Mouse (Mus musculus) lung, postnatal 36 days (tissue): Measurements from ENCODE around the gene Lin9.
"Not testable (repeated sequence)": the region's sequence is repeated elsewhere in the genome, so short reads cannot be mapped to it uniquely, and the experiment has no call there.

ENCODE experiments used
- DNase-seq: peaks from one replicate; pipeline ENCODE4 v3.0.0; 2022; ENCODE audit warnings: mixed read lengths

The Lin9 gene

GRCm38 (mm10) chr1:180641137-180641517 lies at the start of gene Lin9:
TSS of gene Lin9 (plus strand) at chr1:180641150.
- DNase-seq: peak; percentile 93

GRCm38 (mm10) chr1:180600578-180600977 lies 40.4 kb upstream of the Lin9 start:
- no peak for DNase-seq

GRCm38 (mm10) chr1:180601806-180602205 lies 39.1 kb upstream of the Lin9 start:
- DNase-seq: peak; percentile 58

GRCm38 (mm10) chr1:180604579-180604978 lies 36.4 kb upstream of the Lin9 start:
- no peak for DNase-seq

GRCm38 (mm10) chr1:180606106-180606505 lies 34.8 kb upstream of the Lin9 start:
- no peak for DNase-seq

DNA sequence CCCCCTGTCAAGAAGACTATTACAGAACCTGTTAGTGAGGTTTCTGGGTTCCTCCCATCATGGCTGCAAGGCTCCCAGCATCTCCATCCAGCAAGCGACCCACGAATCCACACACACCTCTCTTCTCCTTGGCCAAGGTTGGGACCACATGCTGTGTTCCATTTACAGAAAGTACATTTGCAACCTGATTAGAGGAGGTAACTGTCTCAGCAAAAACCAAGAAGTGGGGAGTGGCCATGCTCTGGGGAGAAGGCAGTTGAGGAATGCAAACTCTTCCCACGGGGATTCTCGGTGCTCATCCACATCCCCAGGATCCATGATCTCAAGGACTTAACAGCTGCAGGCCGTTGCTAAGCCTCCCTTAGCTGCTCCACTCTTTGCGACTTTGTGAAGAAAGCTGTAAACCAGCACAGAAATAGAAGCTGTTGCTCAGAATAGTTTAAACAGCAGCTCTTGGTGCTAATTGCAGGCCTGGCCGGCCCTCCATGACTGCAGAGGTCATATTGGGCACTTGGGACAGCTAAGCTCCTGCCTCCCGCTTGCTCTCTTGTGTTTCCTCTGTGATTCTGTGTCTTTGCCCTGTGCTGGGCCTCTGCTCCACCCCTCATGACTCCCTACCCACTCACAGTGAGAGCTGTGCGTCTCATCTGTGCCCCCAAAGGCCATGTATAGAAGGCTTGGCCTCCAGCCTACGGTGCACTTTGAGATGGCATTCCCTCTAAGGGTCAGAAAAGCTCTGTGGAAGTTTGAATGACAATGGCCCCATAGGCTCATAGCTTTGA lies 34.0 kb upstream of the Lin9 start:
- DNase-seq: no peak

DNA sequence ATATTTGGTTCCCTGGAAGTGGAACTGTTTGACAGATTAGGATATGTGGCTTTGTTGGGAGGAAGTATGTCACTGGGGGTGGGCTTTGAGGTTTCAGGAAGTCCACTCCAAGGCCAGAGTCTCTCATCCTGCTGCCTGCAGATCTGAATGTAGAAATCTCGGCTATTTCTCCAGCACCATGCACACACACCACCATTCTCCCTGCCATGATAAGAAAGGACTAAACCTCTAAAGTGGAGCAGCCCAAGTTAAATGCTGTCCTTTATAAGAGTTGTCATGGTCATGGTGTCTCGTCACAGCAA lies 33.4 kb upstream of the Lin9 start:
- no peak for DNase-seq

GRCm38 (mm10) chr1:180611842-180612241 lies 29.1 kb upstream of the Lin9 start:
- not testable (repeated sequence) for DNase-seq

- DNase-seq: no peak
Measured at GRCm38 (mm10) chr1:180616762-180617161, 24.2 kb upstream of the Lin9 start.

DNA sequence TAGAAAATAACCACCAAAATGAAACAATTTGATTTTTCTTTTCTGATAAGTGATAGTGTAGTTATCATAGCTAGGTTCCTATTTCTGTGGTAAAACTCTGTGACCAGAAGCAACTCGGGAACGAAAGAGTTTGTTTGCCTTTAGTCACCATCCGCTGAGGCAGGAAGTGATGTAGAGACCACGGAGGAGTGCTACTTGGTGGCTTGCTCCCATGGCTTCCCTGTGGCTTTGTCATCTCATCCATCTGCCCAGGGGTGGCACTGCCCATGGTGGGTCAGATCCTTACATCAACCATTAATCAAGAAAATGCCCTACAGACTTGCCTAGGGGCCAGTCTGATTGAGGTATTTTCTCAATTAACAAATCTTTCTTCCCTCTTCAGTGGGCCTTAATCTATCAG lies 18.6 kb upstream of the Lin9 start:
- DNase-seq: no peak

GRCm38 (mm10) chr1:180623911-180624310 lies 17.0 kb upstream of the Lin9 start:
- DNase-seq: peak; percentile 26

DNA sequence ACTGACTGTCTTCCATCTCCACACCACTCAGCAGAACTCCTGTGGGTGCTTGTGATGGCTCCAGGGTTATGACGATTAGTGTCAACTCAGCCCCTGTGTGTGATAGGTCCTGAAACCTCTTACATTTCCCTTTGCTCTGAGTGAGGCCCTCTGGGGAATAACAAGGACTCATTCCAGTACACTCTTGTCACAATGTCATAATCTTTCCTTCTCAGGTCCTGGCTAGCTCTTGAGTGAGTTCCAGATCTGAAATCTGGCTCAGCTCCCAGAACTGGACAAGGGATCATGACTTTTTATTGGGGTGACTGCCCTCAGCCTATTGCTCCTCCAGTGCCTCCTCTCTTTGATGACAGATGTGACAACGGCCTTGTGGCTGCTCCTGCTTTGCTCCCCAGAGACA lies 14.8 kb upstream of the Lin9 start:
- DNase-seq: peak; percentile 77

GRCm38 (mm10) chr1:180637796-180638195 lies 3.2 kb upstream of the Lin9 start:
- DNase-seq: not testable (repeated sequence)

- no peak for DNase-seq
Measured at GRCm38 (mm10) chr1:180639416-180640401, 1.2 kb upstream of the Lin9 start.

DNA sequence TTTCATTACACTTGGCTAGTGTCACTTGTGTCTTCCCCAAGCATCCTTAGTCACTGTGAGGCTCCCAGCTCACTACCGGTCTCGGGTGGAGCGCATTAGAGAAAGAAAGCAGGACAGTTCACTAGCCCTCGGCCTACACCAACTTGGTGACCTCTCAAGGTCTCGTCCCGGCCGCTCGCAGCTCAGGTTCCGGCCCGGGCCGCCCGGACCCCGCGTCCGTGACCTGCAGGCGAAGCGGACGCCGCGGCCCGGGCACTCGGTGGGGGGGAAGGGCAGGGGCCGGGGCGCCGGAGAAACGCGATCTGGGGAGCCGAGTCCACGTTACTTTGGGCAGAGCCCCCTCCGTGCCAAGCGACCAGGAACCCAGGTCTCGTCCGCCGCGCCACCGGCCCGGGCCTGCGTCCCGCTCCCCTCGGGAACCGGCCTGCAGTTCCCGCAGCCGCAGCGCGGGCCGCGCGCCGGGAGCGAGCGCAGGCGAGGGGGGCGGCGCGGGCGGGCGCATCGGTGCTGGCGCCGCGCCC lies 285 bp upstream of the Lin9 start:
- peak; percentile 14 for DNase-seq

DNA sequence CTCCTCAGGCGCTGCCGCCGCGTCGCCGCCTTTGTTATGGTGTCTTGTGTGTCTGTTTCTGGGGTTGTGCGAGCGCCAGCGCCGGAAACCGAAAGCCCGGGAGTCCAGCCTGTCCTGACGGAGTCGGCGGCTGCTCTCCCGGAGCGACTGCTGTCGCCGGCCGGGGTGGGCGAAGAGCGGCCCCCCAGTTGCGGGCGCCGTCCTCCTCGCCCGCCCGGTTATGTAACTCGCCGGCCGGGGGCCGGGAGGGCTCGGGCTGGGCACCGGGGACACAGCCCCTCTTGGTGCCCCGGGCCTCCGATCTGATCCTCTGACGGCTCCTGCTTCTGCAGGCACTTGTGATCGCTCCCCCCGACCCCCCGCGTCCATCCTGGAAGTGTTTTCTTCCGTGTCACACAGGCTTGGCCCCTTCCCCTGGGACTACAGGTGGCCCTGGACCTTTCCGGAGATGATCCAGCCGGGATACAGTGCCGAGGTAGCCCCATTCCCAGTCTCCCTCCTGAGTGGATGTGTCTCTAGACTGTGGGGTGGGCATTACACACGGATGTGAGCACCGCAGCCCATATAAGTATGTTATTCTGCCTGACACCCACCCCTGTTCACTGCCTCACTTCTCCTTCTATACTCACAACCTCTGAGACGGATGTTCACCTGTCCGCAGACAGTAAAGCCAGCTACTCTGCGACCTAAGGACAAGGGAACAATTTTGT lies 723 bp downstream of the Lin9 start:
- DNase-seq: peak; percentile 1

DNA sequence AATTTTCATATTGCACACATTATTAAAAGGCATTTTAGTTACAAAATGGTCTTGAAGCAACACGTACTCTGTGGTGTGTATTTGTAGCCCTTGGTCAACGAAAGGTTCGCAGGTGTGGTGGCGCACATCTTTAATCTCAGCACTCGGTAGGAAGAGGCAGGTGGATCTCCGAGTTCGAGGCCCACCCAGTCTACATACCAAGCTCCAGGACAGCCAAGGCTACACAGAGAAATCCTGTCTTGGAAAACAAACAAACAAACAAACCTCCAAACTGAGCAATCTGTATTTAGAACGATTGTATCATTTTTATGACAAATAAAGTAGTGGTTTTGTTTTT lies 1.2 kb downstream of the Lin9 start:
- DNase-seq: no peak

DNA sequence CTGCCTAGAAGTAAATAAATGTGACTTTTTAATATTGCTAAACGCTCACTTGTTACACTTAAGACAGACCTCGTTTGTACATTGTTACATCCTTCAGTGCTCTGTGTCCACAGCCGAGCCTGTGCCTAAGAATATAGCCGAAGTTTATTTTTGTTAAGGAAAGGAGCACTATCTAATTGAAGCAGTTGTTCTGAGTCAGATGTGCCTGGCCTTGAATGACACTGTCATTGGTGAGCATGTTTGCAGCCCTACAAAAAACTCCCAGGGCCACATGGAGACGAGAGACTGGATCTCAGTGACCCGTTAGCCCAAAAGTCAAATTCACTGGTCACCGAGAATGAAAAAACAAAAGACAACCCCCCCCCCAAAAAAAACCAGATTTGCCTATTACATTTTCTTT lies 50.3 kb downstream of the Lin9 start:
- no peak for DNase-seq

DNA sequence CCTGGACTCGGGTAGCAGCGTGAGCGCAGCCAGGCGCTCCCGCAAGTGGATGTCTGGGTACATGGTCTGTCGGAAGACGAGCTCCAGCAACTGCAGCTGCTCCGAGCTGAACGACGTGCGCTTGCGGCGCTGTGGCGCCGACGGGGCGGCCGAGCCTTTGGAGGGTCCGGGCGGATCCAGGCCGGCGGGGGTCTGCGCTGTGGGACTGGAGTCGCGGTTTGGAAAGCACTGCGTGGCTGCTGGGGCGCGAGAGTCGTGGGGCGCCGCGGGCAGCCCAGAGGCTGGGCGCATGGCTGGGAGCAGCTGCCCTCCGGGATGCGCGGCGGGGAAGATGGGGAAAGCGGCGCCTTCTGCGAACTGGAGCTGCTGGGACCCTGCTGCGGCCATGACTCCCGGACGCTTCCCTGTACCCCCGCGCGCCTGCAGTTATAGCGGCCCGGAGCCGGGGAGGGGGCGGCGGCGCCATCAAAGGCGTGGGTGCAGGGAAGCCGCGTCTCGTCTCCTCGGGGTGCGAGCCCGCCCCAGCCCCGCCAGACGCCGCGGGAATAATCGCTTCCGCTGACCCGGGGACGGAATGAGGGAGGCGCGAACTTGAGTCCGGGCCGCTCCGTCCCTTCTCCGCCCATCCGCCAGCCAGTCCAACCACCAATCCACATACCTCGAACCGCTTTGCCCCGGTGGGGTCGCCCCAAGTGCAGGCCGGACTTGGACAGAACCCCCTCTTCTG lies 55.8 kb downstream of the Lin9 start, which contains the start of gene Mixl1:
Mixl1 (minus strand) TSS at position 409 of the 727 bp plus-strand sequence.
- no peak for DNase-seq

- DNase-seq: no peak
Measured at GRCm38 (mm10) chr1:180698063-180698462, 57.1 kb downstream of the Lin9 start.

GRCm38 (mm10) chr1:180703400-180703799 lies 62.5 kb downstream of the Lin9 start:
- DNase-seq: peak; percentile 25

- DNase-seq: no peak
Measured at GRCm38 (mm10) chr1:180707368-180707767, 66.4 kb downstream of the Lin9 start.
